Mouse (Mus musculus): ENCODE results near the gene AU041133.
"Not testable (repeated sequence)": the region's sequence is repeated elsewhere in the genome, so short reads cannot be mapped to it uniquely, and the experiment has no call there.

Gene AU041133

GRCm38 (mm10) chr10:82127850-82128401, at the start of gene AU041133:
AU041133 (plus strand) TSS chr10:82128013.
- DNase-seq (ENCODE audit: low spot score in 2 of 2), result peak; percentile 81 to 83

DNA sequence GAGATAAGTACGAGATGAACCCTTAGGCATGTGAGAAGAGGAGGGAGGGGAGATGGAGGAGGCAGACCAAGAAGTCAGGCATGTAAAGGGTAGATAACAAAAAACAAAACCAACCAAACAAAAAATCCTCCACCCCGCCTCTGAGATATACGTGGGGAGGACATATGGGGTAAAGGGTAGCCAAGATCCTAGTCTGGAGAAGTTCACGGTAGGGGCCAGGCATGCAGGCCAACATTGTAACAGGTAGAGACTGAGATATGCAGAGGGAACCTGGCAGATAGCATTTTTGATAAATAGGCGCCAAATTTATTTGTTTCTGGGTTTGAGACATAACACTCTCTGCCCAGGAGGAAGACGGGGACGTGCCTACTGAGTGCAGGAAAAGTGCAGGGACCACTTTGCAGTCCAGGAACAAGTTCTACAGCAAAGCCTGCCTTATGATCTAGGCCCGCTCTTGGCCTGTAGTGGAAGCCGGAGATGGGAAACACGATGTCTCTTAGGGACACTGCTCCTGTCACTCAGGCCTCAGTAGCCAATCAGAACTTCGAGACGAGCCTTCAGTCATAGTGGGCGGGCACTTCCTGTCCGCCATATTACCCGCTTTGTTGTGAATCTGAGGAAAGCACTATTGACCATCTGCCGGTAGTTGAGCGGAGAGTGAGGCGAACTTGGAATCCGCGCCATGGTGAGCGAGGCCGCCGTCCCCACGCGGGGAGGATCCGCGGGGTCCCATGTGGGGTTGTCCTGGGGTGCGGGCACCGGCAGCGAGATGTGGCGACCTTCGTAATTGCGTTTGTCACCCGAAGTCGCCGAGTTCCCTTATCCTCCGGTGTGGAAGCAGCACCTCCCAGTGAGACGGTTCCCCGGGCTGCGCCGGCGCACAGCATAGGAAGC, 44.8 kb upstream of the AU041133 start, which contains the start of gene BC024063:
Gene BC024063 (plus strand): TSS at position 626 of the 894 bp plus-strand sequence.
- peak; percentile 55 to 62 for DNase-seq (ENCODE audit: low spot score in 2 of 2)

GRCm38 (mm10) chr10:82083622-82083971, 44.2 kb upstream of the AU041133 start:
- DNase-seq (ENCODE audit: low spot score in 2 of 2), result not testable (repeated sequence)

- no peak for DNase-seq (ENCODE audit: low spot score in 2 of 2)
These were observed 10.6 kb upstream of the AU041133 start for GRCm38 (mm10) chr10:82117206-82117605.

GRCm38 (mm10) chr10:82145282-82145681, 17.5 kb downstream of the AU041133 start:
- DNase-seq (ENCODE audit: low spot score in 2 of 2), result no peak

GRCm38 (mm10) chr10:82147571-82147970, 19.8 kb downstream of the AU041133 start:
- no peak for DNase-seq (ENCODE audit: low spot score in 2 of 2)

DNA sequence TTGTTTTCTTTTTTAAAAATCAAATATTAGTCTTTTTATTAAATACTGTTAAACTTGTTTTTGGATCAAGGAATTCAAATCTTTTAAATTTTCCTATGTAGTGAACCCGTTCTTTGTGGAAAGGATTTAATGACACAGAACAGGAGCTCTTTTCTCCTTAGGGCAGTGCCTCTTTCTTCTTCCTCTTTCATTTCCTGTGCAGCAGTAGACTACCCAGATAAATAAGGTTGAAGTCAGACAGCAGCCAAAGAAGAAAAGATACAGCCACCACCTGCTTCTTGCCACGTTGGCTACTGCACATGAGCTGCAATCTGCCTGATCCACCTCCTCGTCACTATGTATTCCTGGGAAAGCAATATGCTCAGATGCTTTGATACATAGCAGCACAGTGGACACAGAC, 40.0 kb downstream of the AU041133 start:
- DNase-seq (ENCODE audit: low spot score in 2 of 2), result no peak

GRCm38 (mm10) chr10:82169776-82170175, 42.0 kb downstream of the AU041133 start:
- DNase-seq (ENCODE audit: low spot score in 2 of 2), result no peak

- no peak for DNase-seq (ENCODE audit: low spot score in 2 of 2)
These were observed 43.0 kb downstream of the AU041133 start for GRCm38 (mm10) chr10:82170808-82171207.

DNA sequence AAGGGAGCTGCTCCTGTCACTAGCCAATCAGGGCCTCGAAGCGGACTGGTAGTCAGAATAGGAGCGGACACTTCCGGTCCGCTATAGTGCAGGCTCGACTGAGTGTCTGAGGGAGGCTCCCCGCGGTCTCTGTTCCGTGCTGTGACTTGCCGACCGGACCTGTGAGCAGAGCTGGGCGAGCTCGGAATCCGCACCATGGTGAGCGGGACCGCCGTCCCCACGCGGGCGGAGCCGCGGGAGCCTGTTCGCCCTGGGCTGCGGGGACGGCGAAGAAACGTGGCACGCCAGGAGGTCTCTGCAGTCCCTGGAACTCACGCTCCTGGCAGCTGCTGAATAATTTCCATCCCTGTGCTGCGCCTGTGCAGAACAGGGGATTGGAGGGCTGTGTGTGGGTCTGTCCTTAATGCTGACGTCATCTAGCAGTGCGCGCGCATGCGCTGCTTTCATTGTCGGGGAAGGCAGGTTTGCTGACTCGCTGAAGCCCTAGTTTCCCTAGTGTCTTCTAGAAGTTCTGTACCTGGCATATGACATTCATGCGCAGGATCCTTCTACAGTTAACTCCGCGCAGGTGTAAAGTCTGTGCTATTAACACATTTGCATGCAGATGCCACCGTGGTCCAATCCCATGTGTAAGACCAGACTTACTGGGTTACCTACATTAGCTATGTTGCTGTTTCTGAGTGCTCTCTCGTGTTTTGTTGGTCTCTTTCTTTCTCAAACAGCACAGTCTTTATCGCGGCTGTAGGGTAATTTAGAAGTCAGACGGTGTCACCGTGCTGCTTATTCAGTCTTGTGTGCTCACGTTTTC, 50.6 kb downstream of the AU041133 start:
- DNase-seq (ENCODE audit: low spot score in 2 of 2), result peak; percentile 68 to 76

All from urinary bladder, postnatal 4 days (tissue).